Mouse (Mus musculus): ENCODE data around the gene Cyp2a12.
"Not testable (repeated sequence)": the region's sequence is repeated elsewhere in the genome, so short reads cannot be mapped to it uniquely, and the experiment has no call there.

DNA sequence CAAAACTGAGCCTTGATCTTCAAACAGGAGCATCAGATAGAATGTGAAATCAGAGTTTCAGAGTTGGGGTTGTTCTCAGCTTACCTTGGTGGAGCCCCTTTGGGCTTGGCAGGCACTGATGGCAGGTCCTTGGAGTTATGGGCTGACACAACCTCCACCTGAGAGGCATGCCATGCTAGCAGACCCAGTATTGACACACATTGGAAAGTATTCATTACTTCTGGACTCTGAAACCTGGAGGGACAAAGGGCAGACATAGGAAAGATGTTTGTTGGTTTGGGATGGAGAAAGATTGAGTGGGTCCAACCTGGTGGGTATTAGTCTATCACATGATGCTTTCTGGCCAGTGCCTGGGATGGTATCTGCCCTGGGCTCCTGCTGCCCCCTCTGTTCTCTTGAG, 31.0 kb downstream of the Cyp2a12 start:
- not testable (repeated sequence) for TF ChIP-seq POLR2A, CTCF (IDR thresholded peaks at IDR 0.05; ENCODE audit: insufficient read depth, low read depth, low read length)

Data from olfactory bulb, adult 2 months (tissue).